ENCODE assay signal across 14 mouse cellular contexts in the genomic region with DNA sequence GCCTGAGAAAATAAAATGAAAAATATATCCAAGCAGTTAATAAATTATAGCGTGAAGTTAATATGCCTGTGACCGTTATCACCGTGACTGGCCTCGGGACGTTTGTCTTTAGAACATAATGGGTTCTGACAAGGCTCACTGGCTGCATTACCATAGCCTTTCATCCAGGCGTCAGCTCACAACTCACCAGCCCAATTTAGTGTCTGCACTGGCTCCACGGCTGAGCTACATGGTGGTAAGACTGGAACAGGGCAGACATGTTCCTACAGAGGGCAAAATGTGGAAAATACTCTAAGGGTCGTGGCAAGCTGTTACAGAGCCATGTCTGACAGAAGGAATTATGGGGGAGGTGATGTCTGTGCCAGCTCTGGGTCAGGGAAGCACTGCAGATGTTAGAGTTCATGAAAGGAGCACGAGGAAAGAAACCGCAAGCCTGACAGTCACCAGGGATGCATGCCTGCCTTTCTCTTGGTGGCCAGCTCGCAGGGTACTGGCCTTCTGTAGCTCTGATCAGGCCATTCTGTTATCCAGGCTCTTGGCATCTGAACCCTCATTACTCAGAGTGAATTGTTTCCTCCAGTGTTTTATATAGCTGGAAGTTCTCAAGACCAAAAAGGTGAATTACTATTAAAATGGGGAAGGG. TPM values are rescaled to one million over a fixed set of nuclear protein-coding genes. Genes with fewer than 3 reads are reported as not detected.
DNase-seq lines count a peak whose midpoint lies in the region; ATAC-seq lines count a peak whose summit lies in the region.
"Had no signal": no experiment of that assay in that cellular context is flagged by ENCODE, and none has a peak within 500 bp of the region (broad histone marks: within the 10 kb centered on the region; RNA-seq: fewer than 3 reads in every experiment).

No protein-coding gene starts in this region.

- no peak overlapping the region for H3K4me2 ChIP-seq in kidney, embryonic 14.5 days (replicated peaks; ENCODE audit: low read depth, low read length)
- H3K4me2 ChIP-seq in midbrain, embryonic 13.5 days (replicated peaks), result peak overlapping the region; percentile 19
- H3K4me2 ChIP-seq: limb, embryonic 15.5 days had no signal

- H3K9me3 ChIP-seq in kidney, embryonic 14.5 days (ENCODE audit: control insufficient read depth, low read length), result no peaks in the 10 kb centered on the region
- no peaks in the 10 kb centered on the region for H3K9me3 ChIP-seq in midbrain, embryonic 13.5 days
- H3K9me3 ChIP-seq: limb, embryonic 15.5 days had no signal

- no peaks in the 10 kb centered on the region for H3K36me3 ChIP-seq in kidney, embryonic 14.5 days (ENCODE audit: control insufficient read depth, insufficient read depth, low read length)
- H3K36me3 ChIP-seq in midbrain, embryonic 13.5 days, result no peaks in the 10 kb centered on the region
- H3K36me3 ChIP-seq: limb, embryonic 15.5 days had no signal

- DNase-seq in kidney, adult 18-20 months, result peak; percentile 8
- DNase-seq in kidney, adult 9 months, result peak; percentile 5
- DNase-seq in spleen, postnatal 10 days (ENCODE audit: low spot score in 2 of 2), result no peak
- DNase-seq in urinary bladder, postnatal 4 days (ENCODE audit: low spot score in 2 of 2), result no peak
- no peak for DNase-seq in liver
- DNase-seq: adrenal gland, postnatal 25 days; cerebellum, adult 9-11 months; gastrocnemius, adult 2 months had no signal

- peaks cover 4% of the 10 kb centered on the region; the same call in 1 of the 2 replicates for H3K4me1 ChIP-seq in kidney, embryonic 14.5 days (ENCODE audit: control insufficient read depth, insufficient read depth, low read length)
- H3K4me1 ChIP-seq in midbrain, embryonic 13.5 days (replicated peaks), result peaks cover 11% of the 10 kb centered on the region
- H3K4me1 ChIP-seq: limb, embryonic 15.5 days had no signal

- no peak overlapping the region for H3K4me3 ChIP-seq in kidney, embryonic 14.5 days (ENCODE audit: low read length)
- H3K4me3 ChIP-seq in midbrain, embryonic 13.5 days (replicated peaks), result no peak overlapping the region
- H3K4me3 ChIP-seq: gastrocnemius, adult 2 months; layer of hippocampus, adult 2 months; limb, embryonic 15.5 days had no signal

- WGBS in kidney, embryonic 14.5 days, result 17% methylated on average over 11 of the region's 11 CpGs
- WGBS in midbrain, embryonic 13.5 days, result 25% methylated on average over 11 of the region's 11 CpGs

- no peak for ATAC-seq in kidney, embryonic 14.5 days (ENCODE audit: low FRiP score, low TSS enrichment)
- peak; percentile 82 for ATAC-seq in midbrain, embryonic 13.5 days
- ATAC-seq in megakaryocyte, adult 5-6 weeks (ENCODE audit: poor library complexity, severe bottlenecking), result no peak
- ATAC-seq: lung, postnatal 0 days had no signal

- no peak overlapping the region for H3K9ac ChIP-seq in kidney, embryonic 14.5 days (ENCODE audit: low read depth, low read length)
- no peak overlapping the region for H3K9ac ChIP-seq in midbrain, embryonic 13.5 days (replicated peaks)
- H3K9ac ChIP-seq: limb, embryonic 15.5 days had no signal

- H3K27me3 ChIP-seq in kidney, embryonic 14.5 days (ENCODE audit: control insufficient read depth, insufficient read depth, low read length), result no peaks in the 10 kb centered on the region
- no peaks in the 10 kb centered on the region for H3K27me3 ChIP-seq in midbrain, embryonic 13.5 days
- H3K27me3 ChIP-seq: limb, embryonic 15.5 days had no signal

- H3K27ac ChIP-seq in kidney, embryonic 14.5 days (ENCODE audit: low read depth, low read length), result no peak overlapping the region
- H3K27ac ChIP-seq in midbrain, embryonic 13.5 days, result peak overlapping the region; percentile 69
- H3K27ac ChIP-seq: gastrocnemius, adult 2 months; layer of hippocampus, adult 2 months; limb, embryonic 15.5 days had no signal

RNA-seq across cellular contexts. Expression of gene Atp8b5, which starts 42.9 kb away (rescaled TPM):
- polyA plus RNA-seq in kidney, embryonic 14.5 days (2014; fragmentation: Nextera tagmentation; extraction: Ambion mirVana), result 0.31 and 0.43 TPM in 2 replicates
- 0.23 and 0.35 TPM in 2 replicates for polyA plus RNA-seq in midbrain, embryonic 13.5 days (2015; fragmentation: Nextera tagmentation; extraction: Ambion mirVana)
- 0.13 and 0.36 TPM in 2 replicates for total RNA-seq in megakaryocyte, adult 5-6 weeks (2015)
- 0.04 and 0.20 TPM in 2 replicates for total RNA-seq in megakaryocyte, adult 5-6 weeks (2017)

Comparison
In these comparisons a context has a peak if more than half of its experiments do, and no peak if none do; other contexts are left out.
1. DNase-seq: peak in kidney, adult 18-20 months (single experiment) and kidney, adult 9 months (single experiment); none in spleen, postnatal 10 days (0 of 2), urinary bladder, postnatal 4 days (0 of 2) and liver (single experiment).